Mouse (Mus musculus) stomach, postnatal 0 days (tissue): ENCODE data around the gene A4galt. TPM values are rescaled to one million over a fixed set of nuclear protein-coding genes. Genes with fewer than 3 reads are reported as not detected.

Experiments
- ATAC-seq: fragments of 200-750 bp; cut with Nextera tagmentation; 2 replicates; pipeline ENCODE4 v1.8.0; 2017; ENCODE audit not compliant: low FRiP score, low TSS enrichment
- DNase-seq: peaks from one replicate; pipeline ENCODE4 v3.0.0-alpha.2; 2016; ENCODE audit warnings: low spot score
- H3K27ac ChIP-seq: fragments of 300-500 bp; sonication (generic); replicated peaks from 2 replicates; pipeline ENCODE4 v1.5.1; 2014; ENCODE audit warnings: mild to moderate bottlenecking, control low read depth
- H3K27me3 ChIP-seq: fragments of 300-500 bp; sonication (generic); 2 replicates; pipeline ENCODE4 v1.6.1; 2014; ENCODE audit warnings: low read length; ENCODE audit not compliant: control insufficient read depth, insufficient read depth
- H3K36me3 ChIP-seq: fragments of 300-500 bp; sonication (generic); 2 replicates; pipeline ENCODE4 v1.6.1; 2014; ENCODE audit warnings: low read length, mixed read lengths; ENCODE audit not compliant: control insufficient read depth, insufficient read depth
- H3K4me1 ChIP-seq: fragments of 300-500 bp; sonication (generic); replicated peaks from 2 replicates; pipeline ENCODE4 v1.6.1; 2014; ENCODE audit warnings: antibody characterized with exemption; ENCODE audit not compliant: control insufficient read depth, insufficient read depth
- H3K4me2 ChIP-seq: fragments of 300-500 bp; sonication (generic); replicated peaks from 2 replicates; pipeline ENCODE4 v1.6.1; 2014; ENCODE audit warnings: low read depth, mild to moderate bottlenecking, control low read depth, moderate library complexity
- H3K4me3 ChIP-seq: fragments of 300-500 bp; sonication (generic); 2 replicates; pipeline ENCODE4 v1.5.1; 2014; ENCODE audit warnings: low read depth, low read length, control low read depth
- H3K9ac ChIP-seq: fragments of 300-500 bp; sonication (generic); 2 replicates; pipeline ENCODE4 v1.6.1; 2014; ENCODE audit warnings: mild to moderate bottlenecking, low read length, control low read depth, mixed read lengths
- H3K9me3 ChIP-seq: fragments of 300-500 bp; sonication (generic); 2 replicates; pipeline ENCODE4 v1.6.1; 2016; ENCODE audit warnings: low read length; ENCODE audit not compliant: control insufficient read depth
- CTCF ChIP-seq: IDR thresholded peaks from 2 replicates; pipeline ENCODE4 v1.5.1; 2016; ENCODE audit warnings: antibody characterized with exemption, low read depth, mild to moderate bottlenecking, moderate library complexity
- EP300 ChIP-seq: optimal IDR thresholded peaks from 2 replicates; pipeline ENCODE3; 2016; ENCODE audit warnings: antibody characterized with exemption
- WGBS: fragments of 180-500 bp; shearing (Covaris S2); extraction: QIAGEN DNeasy Blood & Tissue Kit; methylation state at CpG from one replicate; pipeline ENCODE4 v1.1.7; 2014; 5-methylcytosine and 5-hydroxymethylcytosine counted together
- polyA plus RNA-seq: library from polyadenylated mRNA; unstranded; fragments of >200 nt; fragmentation: Nextera tagmentation; extraction: Ambion mirVana; gene quantifications from 2 replicates; pipeline ENCODE4 v1.2.1, GENCODE M21; 2015

The A4galt gene
- polyA plus RNA-seq, 1 experiment from 2014 or later = 23.0 TPM

- Histone ChIP-seq H3K27ac (0 out of 2 replicates have a peak overlapping the region, but pooled peaks have one; percentile 45), H3K27me3 (no peaks in the 10 kb centered on the region), H3K36me3 (no peaks in the 10 kb centered on the region), H3K9me3 (no peaks in the 10 kb centered on the region), H3K9ac (no peak overlapping the region; the same call in 1 of the 2 replicates), H3K4me2 (peak overlapping the region; percentile 79), H3K4me3 (no peak overlapping the region), H3K4me1 (no peaks in the 10 kb centered on the region)
- ATAC-seq (no peak), DNase-seq (peak; percentile 53)
- WGBS = 46% methylated on average over 14 of the region's 14 CpGs
- peak; percentile 5; the same call in 1 of the 2 replicates for TF ChIP-seq CTCF
- TF ChIP-seq EP300 = no peak
These were observed 486 bp upstream of the A4galt start for GRCm38 (mm10) chr15:83252060-83252459.

DNA sequence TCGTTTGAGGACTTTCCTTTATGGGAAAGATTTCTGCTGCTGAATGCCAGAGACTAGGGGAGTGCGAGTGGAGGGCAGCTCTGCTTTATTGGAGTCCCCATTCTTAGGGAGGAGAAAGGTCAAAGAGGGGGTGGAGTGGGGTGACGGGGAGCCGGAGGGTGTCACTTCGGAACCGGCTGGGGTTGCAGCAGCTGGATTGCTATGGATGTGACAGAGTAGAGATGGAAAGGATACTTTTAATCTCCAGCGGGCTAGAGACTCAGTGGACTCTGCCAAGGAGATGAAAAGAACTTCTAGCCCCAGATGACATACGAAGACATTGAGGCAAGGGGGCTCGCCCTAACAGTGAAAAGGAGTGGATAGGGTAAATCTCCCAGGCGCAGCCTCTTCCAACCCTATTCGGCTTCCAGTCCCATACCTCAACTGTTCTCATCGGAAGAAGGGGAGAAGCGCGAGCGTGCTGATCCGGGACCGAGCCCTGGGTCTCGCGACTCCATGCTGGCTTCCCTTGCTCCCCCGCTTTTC lies 861 bp downstream of the A4galt start:
- Histone ChIP-seq H3K9ac (peak overlapping the region; percentile 85), H3K36me3 (no peaks in the 10 kb centered on the region), H3K27ac (peak overlapping the region; percentile 86), H3K4me3 (peak overlapping the region; percentile 71), H3K9me3 (no peaks in the 10 kb centered on the region), H3K4me1 (no peaks in the 10 kb centered on the region), H3K27me3 (no peaks in the 10 kb centered on the region), H3K4me2 (peak overlapping the region; percentile 79)
- no peak for TF ChIP-seq EP300
- no peak for TF ChIP-seq CTCF
- DNase-seq (no peak), ATAC-seq (no peak; the same call in 1 of the 2 replicates)
- WGBS = 1% methylated on average over 20 of the region's 20 CpGs

GRCm38 (mm10) chr15:83249535-83250287 lies 1.9 kb downstream of the A4galt start:
- no peak overlapping the region for H3K9ac ChIP-seq
- no peak overlapping the region for H3K27ac ChIP-seq
- H3K27me3 ChIP-seq = no peaks in the 10 kb centered on the region
- DNase-seq (no peak), ATAC-seq (no peak)
- TF ChIP-seq CTCF (no peak), EP300 (no peak)
- no peak overlapping the region for H3K4me3 ChIP-seq
- no peaks in the 10 kb centered on the region for H3K4me1 ChIP-seq
- no peak overlapping the region; the same call in 1 of the 2 replicates for H3K4me2 ChIP-seq
- WGBS = 88% methylated on average over 11 of the region's 12 CpGs
- no peaks in the 10 kb centered on the region for H3K36me3 ChIP-seq
- H3K9me3 ChIP-seq = no peaks in the 10 kb centered on the region

DNA sequence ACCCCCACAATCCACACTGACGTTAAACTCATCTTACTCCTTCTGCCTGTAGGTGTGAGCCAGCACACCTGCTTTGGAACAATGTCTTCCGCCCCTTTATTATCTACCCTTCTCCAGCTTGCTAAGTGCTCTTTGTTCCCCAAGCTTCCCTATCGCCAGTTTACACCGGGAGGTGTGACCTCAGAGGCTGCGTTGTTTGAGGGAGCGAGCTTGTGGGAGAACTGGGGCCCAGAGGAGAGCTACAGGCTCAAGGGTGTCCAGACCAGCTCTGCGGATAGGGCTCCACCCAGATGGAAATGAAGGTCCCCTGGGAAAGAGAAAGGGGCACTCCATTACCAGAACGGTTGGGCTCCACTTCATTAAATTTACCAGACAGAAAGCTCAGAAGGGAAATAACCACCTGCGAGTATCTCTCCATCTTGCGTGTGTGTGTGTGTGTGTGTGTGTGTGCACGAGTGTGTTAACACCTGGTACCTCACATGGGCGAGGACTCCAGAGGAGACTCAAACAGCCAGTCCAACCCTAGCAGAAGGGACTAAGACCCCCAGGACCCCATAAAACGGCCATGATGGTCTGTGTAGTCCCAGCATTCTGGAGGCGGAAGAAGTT lies 3.2 kb downstream of the A4galt start:
- no peak for TF ChIP-seq CTCF
- no peak for TF ChIP-seq EP300
- ATAC-seq (peak; percentile 69), DNase-seq (peak; percentile 77)
- Histone ChIP-seq H3K9ac (no peak overlapping the region), H3K4me2 (no peak overlapping the region), H3K36me3 (no peaks in the 10 kb centered on the region), H3K27me3 (no peaks in the 10 kb centered on the region), H3K4me3 (no peak overlapping the region), H3K9me3 (no peaks in the 10 kb centered on the region), H3K4me1 (no peaks in the 10 kb centered on the region; the same call in 1 of the 2 replicates), H3K27ac (no peak overlapping the region)
- 48% methylated on average over 14 of the region's 14 CpGs for WGBS

DNA sequence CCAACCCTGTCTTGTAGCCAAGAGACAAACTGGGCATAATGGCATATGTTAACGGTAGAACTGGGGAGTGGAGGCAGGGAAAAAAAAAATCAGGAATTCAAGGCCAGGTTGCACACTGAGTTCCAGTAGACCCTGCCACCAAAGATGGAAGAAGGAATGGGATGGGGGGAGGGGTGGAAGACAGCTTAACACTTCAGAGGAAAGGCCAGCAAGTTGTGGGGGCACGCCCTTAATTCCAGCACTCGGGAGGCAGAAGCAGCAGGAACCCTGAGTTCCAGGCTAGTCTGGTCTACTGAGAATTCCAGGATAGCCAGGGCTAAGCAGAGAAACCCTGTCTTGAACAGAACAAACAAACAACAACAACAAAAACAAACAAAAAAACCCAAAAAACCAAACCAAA lies 7.2 kb downstream of the A4galt start:
- no peak overlapping the region for H3K4me3 ChIP-seq
- no peak overlapping the region for H3K9ac ChIP-seq
- TF ChIP-seq EP300 (no peak), CTCF (no peak)
- H3K4me2 ChIP-seq = no peak overlapping the region
- ATAC-seq (no peak), DNase-seq (no peak)
- no peak overlapping the region for H3K27ac ChIP-seq
- H3K4me1 ChIP-seq = no peaks in the 10 kb centered on the region; the same call in 1 of the 2 replicates
- H3K27me3 ChIP-seq = no peaks in the 10 kb centered on the region
- H3K9me3 ChIP-seq = no peaks in the 10 kb centered on the region
- 62% methylated on average over 3 of the region's 3 CpGs for WGBS
- no peaks in the 10 kb centered on the region for H3K36me3 ChIP-seq
